Mouse (Mus musculus): ENCODE measurements around the gene Gm5678.

Gene Gm5678

DNA sequence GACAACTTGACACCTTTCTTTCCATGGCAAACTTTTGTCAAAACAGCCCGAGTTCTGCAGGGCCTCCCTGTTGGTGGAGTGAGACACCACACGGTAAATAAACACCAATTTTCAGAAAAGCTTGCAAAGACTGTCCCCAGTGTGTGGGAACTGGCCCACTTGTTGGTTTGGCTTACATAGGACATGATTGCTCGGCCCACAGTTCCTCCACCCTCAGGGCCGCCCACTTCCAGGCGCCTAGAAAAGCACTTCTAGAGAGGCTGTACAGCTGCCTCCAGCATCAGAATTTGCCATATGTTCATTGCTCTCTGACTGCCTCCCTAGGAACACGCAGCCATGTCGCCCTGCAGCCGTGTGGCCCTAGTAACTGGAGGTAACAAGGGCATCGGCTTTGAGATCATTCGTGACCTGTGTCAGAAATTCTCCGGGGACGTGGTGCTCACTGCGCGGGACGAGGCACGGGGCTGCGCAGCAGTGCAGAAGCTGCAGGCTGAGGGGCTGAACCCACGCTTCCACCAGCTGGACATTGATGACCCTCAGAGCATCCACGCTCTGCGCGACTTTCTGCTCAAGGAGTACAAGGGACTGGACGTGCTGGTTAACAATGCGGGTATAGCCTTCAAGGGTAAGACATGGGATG is at the start of gene Gm5678:
Gene Gm5678, plus strand, starts transcription at position 337 of the 640 bp plus-strand sequence.
- DNase-seq = no peak

DNA sequence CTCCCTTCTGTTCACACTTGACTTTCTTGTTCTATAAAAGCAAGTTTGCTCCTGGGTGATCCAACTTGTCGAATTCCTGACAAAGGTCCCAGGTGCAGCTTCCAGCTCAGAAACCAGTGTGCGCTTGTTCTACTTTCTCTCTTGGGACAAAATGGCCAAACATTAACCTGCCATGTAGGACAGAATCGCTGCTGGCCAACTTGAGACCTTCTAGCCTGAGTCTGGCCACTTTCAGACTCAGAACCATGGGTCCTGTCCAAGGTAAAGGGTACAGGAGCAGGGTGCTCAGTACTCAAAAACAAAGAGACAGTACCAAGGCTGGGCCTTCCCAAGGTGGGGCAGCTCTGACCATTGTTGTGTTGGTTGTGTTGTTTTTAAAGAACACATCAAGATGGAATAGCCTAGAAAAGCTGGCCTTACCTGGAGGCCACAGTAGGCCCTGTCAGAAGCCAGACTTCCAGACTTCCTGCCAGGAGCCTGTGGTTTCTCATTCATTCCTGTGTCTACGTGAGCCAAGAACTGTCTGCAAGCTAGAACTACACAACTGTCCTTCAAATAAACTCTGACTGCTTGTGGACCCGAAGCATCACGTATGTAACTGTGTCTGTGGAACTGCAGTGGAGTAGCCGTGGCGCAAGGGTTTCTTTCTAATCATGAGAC is 49.4 kb upstream of the Gm5678 start:
- DNase-seq = peak; percentile 17 to 62

- no peak for DNase-seq
These were observed 46.8 kb upstream of the Gm5678 start for GRCm38 (mm10) chr16:93581125-93581524.

- no peak for DNase-seq
These were observed 42.8 kb upstream of the Gm5678 start for GRCm38 (mm10) chr16:93584976-93585702.

- no peak for DNase-seq
These were observed 42.1 kb upstream of the Gm5678 start for GRCm38 (mm10) chr16:93585703-93586205.

DNA sequence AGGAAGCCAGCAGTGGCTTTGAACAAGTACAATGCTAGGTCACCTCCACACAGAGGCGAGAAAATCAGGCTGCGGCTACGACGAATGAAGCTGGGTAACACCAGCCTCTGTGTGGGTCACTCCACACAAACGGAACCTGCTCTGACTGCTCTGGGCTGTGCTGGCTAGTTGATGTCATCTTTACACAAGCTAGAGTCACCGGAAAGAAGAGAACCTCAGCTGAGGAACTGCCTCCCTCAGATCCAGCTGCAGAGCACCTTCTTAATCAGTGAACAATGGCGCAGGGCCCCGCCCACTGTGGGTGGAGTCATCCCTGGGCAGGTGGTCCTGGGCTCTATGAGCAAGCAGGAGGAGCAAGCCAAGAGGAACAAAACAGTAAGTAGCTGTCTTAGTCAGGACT is 41.5 kb upstream of the Gm5678 start:
- DNase-seq = no peak

DNA sequence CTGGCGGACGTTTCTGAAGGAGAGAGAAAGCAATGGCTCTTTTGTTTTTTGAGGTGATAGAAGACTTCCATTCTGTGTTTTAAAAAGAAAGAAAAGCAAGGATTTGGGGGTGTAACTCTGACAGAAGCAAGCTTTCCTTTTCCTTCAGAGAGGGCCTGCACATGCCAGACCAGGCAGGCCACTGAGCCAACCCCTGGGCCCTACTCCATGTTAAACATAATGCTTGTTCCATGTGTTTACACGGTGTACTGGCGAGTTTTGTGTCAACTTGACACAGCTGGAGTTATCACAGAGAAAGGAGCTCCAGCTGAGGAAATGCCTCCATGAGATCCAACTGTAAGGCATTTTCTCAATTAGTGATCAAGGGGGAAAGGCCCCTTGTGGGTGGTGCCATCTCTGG is 39.6 kb upstream of the Gm5678 start:
- DNase-seq = no peak

DNA sequence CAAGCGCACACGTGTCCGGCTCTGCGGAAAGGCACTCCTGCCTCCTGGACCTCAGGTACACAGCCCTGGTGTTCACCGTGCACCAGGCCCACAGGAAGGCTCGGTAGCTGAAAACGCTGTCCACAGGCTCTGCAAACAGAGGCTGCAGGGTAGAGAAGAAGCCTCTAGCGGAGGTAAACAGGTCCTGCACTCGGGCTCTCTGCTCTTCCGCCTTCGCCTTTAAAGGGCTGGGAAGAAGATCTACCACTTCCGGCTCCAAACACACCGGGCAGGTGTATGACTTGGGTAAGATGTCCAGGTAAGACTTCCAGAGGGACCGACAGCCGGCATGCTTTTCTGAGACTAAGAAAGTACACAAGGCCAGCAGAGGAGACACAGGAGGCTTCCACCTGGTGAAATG is 37.0 kb upstream of the Gm5678 start:
- DNase-seq = no peak

- DNase-seq = no peak
These were observed 36.2 kb upstream of the Gm5678 start for GRCm38 (mm10) chr16:93591450-93592430.

- no peak for DNase-seq
These were observed 35.2 kb upstream of the Gm5678 start for GRCm38 (mm10) chr16:93592711-93593110.

GRCm38 (mm10) chr16:93593406-93593805 is 34.5 kb upstream of the Gm5678 start:
- no peak for DNase-seq

DNA sequence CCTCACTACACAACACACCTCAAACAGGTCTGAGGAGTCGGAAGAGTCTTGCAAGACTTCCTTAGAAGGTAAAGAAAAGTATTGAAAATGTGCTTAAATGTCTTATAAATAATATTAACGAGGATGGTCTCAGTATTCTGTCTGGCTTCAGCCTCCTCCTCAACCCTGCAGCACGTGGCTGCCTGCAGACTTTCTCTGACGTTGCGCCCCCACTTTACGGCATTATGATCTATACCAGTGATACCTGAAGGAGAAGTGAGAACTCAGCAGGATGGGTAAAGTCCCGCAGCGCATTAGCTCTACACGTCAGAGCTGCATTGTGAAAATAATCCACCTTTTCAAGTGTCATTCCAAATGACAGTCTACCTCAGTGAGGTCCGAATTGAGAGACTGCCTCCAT is 33.4 kb upstream of the Gm5678 start:
- no peak for DNase-seq

DNA sequence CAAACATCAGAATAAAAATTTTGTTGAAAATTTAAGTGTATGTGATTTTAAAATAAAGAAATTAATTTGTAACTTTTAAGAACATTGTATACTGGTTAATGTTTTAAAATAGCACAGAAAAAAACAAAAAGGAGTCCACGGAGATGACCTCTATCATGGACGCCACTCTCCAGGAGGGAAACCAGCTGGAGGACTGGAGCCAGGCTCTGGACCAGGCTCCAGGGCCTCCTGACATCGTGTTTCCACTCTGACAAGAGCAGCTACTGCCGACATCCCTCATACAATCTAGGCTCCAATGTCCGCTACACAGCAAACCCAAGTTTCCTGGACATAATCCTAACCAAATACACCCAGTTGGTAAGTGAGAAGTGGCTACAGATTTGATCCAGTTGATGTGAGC is 32.1 kb upstream of the Gm5678 start:
- no peak for DNase-seq

GRCm38 (mm10) chr16:93596807-93597206 is 31.1 kb upstream of the Gm5678 start:
- DNase-seq = peak in 1 of 2 experiments; percentile 69

DNA sequence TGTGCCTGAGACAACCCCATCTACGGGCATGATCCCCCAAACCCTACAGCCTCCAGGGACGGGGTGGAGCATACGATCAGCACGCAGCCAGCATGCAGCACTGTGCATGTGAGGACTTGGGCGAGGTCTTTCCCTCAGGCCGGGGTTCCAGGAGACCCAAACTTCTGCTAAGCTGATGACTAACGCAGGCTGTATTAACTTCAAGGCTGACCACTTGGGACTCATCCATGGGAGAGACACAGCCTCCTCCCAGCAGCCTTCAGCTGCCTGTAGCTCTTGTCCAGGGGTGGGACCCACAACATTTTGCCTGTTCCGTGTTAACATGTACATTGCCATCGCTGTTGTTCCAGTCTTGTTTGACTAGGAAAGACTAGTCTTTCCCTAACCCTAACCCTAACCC is 30.3 kb upstream of the Gm5678 start:
- DNase-seq = no peak

DNA sequence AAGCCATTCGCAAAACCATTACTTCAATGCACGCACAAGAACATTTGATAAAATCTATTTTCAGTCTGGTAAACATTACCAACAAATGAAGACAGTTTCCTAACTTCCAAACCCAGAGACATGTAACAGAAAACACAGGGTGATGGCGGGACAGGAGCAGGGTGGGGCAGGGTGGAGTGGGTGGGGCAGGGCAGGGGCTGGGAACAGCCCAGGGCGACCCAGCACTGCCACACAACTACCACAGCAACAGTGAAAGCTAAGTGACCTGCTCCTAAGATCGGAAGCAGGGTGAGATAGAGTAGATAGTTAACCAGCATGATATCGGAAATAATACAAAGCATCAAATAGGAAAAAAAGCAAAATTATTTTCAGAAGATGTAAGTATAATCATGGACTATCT is 28.4 kb upstream of the Gm5678 start:
- DNase-seq = no peak

DNA sequence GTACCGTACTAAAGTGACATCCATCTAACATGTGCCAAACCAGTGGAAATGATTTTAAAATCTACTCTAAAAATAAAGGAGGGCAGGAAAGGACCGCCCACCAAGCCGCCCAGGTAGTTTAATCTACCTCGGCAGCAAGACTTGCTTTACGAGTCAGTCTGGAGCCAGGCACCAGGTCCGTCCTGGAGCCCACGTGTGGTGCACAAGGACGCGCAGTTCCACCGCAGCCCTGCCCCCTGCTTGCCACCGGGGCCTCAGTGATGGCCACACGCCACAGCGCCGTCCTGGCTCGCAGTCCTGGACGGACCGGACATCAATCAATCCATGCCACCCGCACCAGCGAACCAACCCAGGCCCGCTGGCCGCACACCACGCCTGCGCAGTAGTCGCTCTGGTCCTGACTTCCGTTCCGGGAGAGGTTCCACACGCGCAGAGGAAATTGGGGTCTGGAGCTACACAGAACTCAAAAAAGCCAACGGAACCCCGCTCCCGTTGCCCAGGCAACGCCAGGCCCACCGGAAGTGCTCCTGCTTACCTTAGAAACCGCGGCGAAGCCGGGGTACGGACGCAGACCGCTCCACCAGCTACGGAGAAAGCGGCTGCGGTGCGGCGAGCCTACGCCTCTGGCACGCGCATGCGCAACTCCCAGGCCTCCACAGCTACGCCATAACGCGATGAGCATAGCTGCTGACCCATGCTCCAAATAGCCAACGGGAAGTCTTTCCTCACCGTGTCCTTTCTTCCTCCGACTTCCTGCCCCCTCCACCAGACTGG is 24.3 kb upstream of the Gm5678 start, which contains the start of gene Setd4:
Gene Setd4, minus strand, starts transcription at position 625 of the 774 bp plus-strand sequence.
- DNase-seq = peak; percentile 95 to 96

GRCm38 (mm10) chr16:93604481-93604969 is 23.4 kb upstream of the Gm5678 start:
- DNase-seq = no peak

- DNase-seq = no peak
These were observed 22.3 kb upstream of the Gm5678 start, which contains the start of gene Cbr1 for GRCm38 (mm10) chr16:93605553-93605952. Gene Cbr1 (plus strand): TSS chr16:93605853.

DNA sequence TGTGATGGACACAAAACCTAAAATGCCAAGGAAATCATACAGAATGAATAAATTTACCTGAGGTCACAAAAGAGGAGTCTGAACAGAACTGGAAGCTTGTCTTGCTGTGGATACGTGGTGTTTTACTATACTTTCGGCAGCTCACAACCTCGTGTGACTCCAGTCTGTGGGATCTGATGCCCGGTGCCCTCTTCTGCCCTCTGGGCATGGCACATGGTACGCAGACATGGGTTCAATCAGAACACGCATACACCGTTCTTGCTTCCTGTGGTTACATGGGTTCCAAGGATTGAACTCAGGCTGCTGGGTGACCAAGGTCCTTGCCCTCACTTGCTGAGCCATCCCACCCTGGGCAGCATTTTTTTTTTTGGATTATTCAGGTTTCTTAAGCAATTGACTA is 21.8 kb upstream of the Gm5678 start:
- DNase-seq = no peak

DNA sequence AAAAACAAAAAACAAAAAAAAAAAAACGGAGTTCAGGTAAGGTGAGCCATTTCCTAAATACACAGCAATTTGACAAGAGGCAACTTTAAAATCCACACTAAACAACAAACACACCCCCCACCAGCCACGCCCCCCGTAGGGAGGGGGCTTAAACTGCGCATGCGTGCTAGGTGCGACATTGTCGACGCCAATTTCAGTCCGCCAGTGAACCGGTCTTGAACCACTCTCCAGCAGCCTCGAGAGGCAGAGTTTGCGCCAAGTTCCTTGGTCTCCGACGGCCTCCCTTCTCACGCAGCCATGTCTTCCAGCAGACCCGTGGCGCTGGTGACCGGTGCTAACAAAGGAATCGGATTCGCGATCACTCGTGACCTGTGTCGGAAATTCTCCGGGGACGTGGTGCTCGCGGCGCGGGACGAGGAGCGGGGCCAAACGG is 20.2 kb upstream of the Gm5678 start:
- peak; percentile 85 to 87 for DNase-seq

Measured in kidney, adult 8-10 months (tissue).